Mouse (Mus musculus): ENCODE measurements at regions not wholly inside any gene's neighbourhood (a gene's known extent, or its start where the extent isn't known, plus 50 kb on each side); places are given as distances from the start of the nearest gene placed in this dataset.

GRCm38 (mm10) chr9:17668260-17668659 is 623.7 kb upstream of the Chordc1 start:
- no peak overlapping the region for H3K4me2 ChIP-seq (ENCODE audit: low read depth, low read length)
- no peak for ATAC-seq (replicated peaks; ENCODE audit: insufficient number of reproducible peaks, low FRiP score, low TSS enrichment, low read depth)
- H3K9me3 ChIP-seq (replicated peaks; ENCODE audit: control insufficient read depth, low read length) = no peaks in the 10 kb centered on the region
- DNase-seq (ENCODE audit: low spot score) = no peak
- no peak overlapping the region for H3K4me3 ChIP-seq (ENCODE audit: low read depth, low read length)
- H3K27ac ChIP-seq (replicated peaks; ENCODE audit: low read depth, low read length) = no peak overlapping the region
- no peaks in the 10 kb centered on the region for H3K36me3 ChIP-seq (replicated peaks; ENCODE audit: control insufficient read depth, insufficient read depth, low read depth, low read length)
- no peaks in the 10 kb centered on the region for H3K4me1 ChIP-seq (ENCODE audit: control insufficient read depth, insufficient read depth, low read length)
- no peak overlapping the region for H3K9ac ChIP-seq (replicated peaks; ENCODE audit: low read length)
- WGBS = 87% methylated on average over 1 of the region's 1 CpGs
- no peaks in the 10 kb centered on the region for H3K27me3 ChIP-seq (ENCODE audit: control insufficient read depth, insufficient read depth, low read length)

- no peak overlapping the region for H3K4me3 ChIP-seq (ENCODE audit: low read depth, low read length)
- no peaks in the 10 kb centered on the region for H3K4me1 ChIP-seq (ENCODE audit: control insufficient read depth, insufficient read depth, low read length)
- H3K4me2 ChIP-seq (ENCODE audit: low read depth, low read length) = no peak overlapping the region
- H3K27ac ChIP-seq (replicated peaks; ENCODE audit: low read depth, low read length) = no peak overlapping the region
- H3K9me3 ChIP-seq (replicated peaks; ENCODE audit: control insufficient read depth, low read length) = no peaks in the 10 kb centered on the region
- ATAC-seq (replicated peaks; ENCODE audit: insufficient number of reproducible peaks, low FRiP score, low TSS enrichment, low read depth) (no peak), DNase-seq (ENCODE audit: low spot score) (no peak)
- no peaks in the 10 kb centered on the region for H3K36me3 ChIP-seq (replicated peaks; ENCODE audit: control insufficient read depth, insufficient read depth, low read depth, low read length)
- no peaks in the 10 kb centered on the region for H3K27me3 ChIP-seq (ENCODE audit: control insufficient read depth, insufficient read depth, low read length)
- no peak overlapping the region for H3K9ac ChIP-seq (replicated peaks; ENCODE audit: low read length)
- 84% methylated on average over 1 of the region's 1 CpGs for WGBS
These were observed 616.4 kb upstream of the Chordc1 start for GRCm38 (mm10) chr9:17675519-17675918.

Data from embryonic facial prominence, embryonic 11.5 days (tissue).